Mouse (Mus musculus) bone marrow macrophage, adult 2 months (primary cell): Measurements from ENCODE around the gene Phxr2.

Experiments
- CTCF ChIP-seq: IDR thresholded peaks from 2 replicates; pipeline ENCODE4 v1.5.1; 2012; ENCODE audit warnings: low read depth, mild to moderate bottlenecking, low read length, moderate library complexity
- POLR2A ChIP-seq: IDR thresholded peaks from 2 replicates; pipeline ENCODE4 v1.6.1; 2012; ENCODE audit warnings: mild to moderate bottlenecking, low read depth, low read length, borderline replicate concordance

GRCm38 (mm10) chr10:99107964-99108363 lies 18.2 kb downstream of the Phxr2 start, which contains the start of gene Galnt4:
- TF ChIP-seq CTCF = peak; percentile 31; the same call in 1 of the 2 replicates
- TF ChIP-seq POLR2A = no peak
